Mouse (Mus musculus): ENCODE results near the gene Cpne8.

DNA sequence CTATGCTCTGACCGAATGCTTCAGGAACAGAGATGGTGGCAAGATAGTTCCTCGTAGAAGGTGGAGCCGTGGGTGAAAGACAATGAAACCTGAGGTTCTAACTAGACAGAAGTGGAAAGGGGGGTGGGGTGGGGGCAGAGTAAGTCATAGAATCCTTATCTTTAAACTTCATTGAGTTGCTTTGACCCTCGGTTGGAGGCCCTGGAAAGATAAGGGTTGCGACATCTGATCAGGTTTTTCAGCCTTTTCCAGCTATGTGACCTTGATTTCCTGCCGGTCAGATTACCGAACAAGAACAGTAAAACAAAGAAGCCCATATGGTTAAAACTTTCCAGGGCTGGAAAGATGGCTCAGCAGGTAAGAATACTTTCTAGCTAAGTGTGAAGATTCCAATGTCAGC, 89.6 kb downstream of the Cpne8 start:
- TF ChIP-seq EP300 (IDR thresholded peaks at IDR 0.05; ENCODE audit: insufficient read depth, low read depth, low read length) = no peak
- TF ChIP-seq POLR2A (IDR thresholded peaks at IDR 0.05; ENCODE audit: insufficient read depth, low read length) = no peak
- TF ChIP-seq CTCF (IDR thresholded peaks at IDR 0.05; ENCODE audit: low read depth, low read length) = no peak
